In the genomic region with DNA sequence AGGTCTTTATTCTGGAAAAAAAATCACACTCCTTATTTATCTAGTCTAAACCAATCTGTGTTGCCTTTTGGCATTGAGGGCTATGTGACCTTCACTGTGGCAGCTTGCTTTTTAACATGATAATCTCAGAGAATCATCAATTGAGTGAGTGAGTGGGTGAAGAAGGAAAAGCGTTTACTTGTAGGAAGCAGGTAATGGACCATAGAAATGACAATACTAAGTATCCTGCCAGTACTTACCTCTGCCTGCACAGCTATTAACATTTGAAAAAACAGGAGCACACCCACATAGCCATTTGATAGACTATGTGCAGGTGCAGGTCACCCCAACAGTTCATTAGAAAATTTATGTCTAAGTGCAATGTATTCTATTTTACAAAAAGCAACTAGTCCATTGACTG, we compare ENCODE assay signal across 14 mouse cellular contexts.
"Had no signal": no experiment of that assay in that cellular context is flagged by ENCODE, and none has a peak within 500 bp of the region (broad histone marks: within the 10 kb centered on the region; RNA-seq: fewer than 3 reads in every experiment).

No protein-coding gene starts in this region.

- DNase-seq: gastrocnemius, postnatal 14 days; gastrocnemius, postnatal 36 days; heart, adult 11 months; heart, adult 2 months; heart, postnatal 14 days; heart, postnatal 36 days; kidney, adult 11 months; kidney, adult 2 months; kidney, adult 9 months; kidney, postnatal 14 days; kidney, postnatal 36 days; layer of hippocampus, adult 9-11 months; layer of hippocampus, postnatal 36 days; left cerebral cortex, postnatal 4 days had no signal
